Mouse (Mus musculus): ENCODE results near the gene Scamp5. TPM values are rescaled to one million over a fixed set of nuclear protein-coding genes. Genes with fewer than 3 reads are reported as not detected.
A peak's percentile ranks its signal among the peaks of the same experiment; 100 is the strongest.

Gene Scamp5
- total RNA-seq (2021): 10.8 and 14.4 TPM in 2 replicates
- long read RNA-seq, partial matches to known transcripts: 1 of 7 reads
- long read RNA-seq, other reads (novel, unspliced or antisense): 4 of 7 reads

DNA sequence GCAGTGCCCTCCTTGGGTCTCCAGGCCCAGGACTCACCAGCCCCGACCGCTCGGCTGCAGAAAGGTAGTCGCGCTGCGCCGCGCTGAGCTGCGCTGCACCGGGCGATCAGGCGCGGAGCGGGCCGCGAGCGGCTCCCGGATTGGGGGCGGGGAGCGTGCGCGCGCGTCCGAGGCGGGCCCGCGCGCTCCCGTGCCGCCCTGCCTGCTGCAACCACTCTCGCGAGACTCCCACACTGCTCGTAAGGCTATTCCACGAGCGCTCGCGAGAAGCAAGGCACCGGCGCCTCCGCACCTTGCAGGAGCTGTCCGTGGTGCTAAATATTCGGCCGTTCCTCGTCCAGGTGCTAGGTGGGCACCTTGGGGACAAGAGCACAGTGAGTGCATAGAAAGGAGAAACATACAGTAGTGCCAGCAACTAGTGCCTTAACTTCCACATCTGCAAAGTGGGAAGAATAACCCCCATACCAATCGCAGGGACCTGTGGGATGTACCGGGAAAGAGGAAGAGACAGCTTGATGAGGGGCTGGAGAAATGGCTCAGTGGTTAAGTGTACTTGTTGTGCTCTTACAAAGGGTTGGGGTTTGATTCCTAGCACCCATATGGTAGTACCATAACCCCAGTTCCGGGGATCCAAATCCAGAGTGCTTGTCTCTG, at the start of gene Scamp5:
Gene Scamp5, minus strand, starts transcription at position 165 of the 654 bp plus-strand sequence.
- peak; percentile 89 for DNase-seq

DNA sequence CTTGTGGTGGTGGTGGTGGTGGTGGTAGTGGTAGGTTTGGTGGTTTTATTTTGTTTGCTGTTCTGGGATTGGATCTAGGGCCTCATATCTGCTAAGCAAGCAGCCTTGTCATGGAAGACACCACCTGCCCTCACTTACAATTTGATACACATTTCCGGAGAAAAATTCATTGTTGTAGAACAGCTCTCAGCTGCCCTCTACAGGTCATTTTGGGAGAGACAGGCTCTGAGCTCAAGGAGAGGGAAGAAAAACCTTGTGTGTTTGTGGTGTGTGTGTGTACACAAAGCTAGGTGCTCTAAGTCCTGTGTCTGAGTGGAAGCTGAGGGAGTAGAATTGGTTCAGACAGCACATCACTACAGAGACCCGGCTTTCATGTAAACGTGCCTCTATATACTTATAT, 49.3 kb upstream of the Scamp5 start:
- peak; percentile 45 for DNase-seq

DNA sequence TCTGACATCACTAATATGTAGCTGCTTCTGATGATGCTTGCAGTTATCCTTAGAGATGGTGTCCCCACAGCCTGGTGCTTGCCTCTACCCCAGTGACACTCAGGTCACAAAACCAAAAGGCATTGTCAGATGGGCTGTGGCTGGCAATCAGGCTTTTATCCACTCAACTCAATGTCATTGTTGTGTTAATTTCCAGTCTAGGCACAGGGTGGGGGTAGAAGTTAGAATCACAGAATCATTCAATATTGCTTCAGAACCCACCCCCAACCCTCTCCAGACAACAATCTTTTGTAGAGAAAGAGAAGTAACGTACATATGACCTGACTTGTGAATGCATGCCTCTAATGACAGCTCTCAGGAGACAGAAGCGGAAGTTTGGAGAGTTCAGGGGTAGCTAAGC, 42.7 kb upstream of the Scamp5 start:
- no peak for DNase-seq

DNA sequence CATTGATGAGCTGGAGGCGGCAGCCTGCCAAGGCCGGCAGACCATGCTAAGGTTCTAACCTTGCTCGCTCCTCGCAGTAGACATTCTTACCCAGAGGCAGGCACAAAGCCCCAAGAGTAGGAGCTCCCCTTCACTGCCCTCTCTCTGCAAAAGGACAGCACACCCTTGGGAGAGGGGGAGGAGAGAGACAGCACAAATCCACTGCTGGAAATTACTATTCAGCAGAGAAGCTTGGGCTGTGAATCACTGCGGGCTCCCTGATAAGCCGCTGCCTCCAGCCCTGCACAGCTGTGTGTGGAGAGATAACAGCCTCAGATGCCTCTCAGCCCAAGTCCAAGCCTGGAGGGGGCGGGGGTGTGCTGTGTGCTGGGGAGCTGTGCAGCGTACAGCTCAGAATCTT, 37.8 kb upstream of the Scamp5 start:
- DNase-seq: peak; percentile 65

DNA sequence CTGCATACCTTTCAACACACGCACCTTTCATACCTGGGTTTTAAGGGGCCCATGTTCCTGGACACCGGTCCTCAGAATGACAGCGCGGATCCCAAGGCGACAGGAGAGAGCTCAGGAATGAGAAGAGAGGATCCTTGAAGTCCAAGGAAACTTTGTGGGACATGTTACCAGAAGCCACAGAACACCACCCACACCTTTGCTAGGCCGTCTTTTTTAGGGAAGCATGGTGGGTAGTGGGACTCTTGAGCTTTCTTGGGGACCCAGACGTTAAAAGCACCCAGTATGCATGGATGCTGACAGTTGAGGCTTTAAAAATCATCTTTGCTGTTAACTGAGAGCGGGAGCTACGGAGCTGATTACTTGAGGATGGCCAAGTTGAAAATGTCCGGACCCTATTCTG, 37.0 kb upstream of the Scamp5 start:
- no peak for DNase-seq

DNA sequence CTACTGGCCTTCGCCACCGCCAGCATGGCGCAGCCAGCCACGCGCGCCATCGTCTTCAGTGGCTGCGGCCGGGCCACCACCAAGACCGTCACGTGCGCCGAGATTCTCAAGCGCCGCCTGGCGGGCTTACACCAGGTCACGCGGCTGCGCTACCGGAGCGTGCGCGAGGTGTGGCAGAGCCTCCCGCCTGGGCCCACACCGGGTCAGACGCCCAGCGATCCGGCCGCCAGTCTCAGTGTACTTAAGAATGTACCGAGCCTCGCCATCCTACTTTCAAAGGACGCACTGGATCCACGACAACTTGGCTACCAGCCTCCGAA, 36.5 kb upstream of the Scamp5 start:
- peak; percentile 62 for DNase-seq

DNA sequence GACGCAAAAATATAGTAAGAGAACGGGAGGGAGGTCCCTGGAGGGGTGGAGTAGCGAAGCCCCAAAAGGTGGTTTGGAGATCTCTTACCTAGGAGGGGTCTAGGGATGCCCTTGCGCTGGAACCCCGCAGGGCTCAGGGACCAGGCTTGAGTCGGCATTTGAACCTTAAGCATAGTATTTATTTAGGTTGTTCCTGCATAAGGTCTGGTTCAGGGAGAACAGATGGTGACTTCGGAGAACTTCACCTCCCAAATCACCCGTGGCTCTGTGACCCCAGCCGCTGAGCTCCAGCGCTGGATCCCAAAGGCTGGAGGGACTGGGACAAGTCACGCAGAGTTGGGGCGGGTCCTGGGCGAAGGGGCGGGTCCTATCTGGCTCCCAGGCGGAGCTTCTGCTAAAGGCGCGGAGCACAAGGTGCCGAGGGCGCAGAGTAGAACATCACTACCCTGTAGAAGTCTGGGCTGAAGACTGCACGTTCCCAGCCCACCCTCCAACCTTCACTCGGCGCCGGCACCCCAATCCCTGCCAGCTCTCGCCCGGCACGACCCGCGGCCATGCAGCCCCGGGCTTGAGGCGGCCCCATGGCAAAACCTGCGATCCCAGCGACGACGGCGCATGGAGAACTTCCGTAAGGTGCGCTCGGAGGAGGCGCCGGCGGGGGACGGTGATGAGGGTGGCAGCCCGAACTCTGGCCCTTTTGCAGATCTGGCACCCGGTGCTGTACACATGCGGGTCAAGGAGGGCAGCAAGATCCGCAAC, 35.9 kb upstream of the Scamp5 start, which contains the start of gene Rpp25:
Gene Rpp25, plus strand, starts transcription at position 405 of the 759 bp plus-strand sequence.
- DNase-seq: peak; percentile 79

DNA sequence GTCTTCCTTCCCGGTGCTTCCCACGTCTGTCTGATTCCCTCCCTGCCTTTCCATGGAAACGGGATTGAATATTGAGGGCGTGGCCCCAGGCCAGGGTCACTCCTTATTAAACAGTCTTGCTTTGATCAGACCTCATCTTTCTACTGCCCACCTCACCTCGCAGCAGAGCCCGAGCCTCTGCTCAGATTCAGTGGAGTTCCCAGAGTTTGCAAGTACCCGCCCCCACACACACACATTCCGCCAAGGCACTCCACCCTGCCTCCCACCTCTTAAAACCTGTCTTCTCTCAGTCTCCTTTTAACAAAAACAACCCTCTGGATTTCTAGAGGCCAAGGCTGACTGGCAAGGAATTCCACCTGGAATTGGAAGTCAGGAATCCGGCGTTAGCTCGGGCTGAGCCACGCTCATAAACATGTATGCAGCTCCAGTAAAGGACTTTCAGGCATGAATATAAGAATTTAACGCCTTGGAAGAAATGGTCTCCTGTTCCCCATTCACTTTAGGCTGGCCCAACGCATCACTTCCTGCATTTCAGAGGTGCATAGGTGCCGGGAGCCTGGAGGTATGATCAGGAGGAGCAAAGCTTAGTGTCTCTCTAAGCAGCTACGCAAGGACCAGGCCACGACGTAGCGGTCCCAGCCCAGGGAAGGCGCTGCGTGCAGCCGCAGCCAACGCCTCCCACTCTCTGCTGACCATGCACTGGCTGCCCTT, 35.2 kb upstream of the Scamp5 start:
- no peak for DNase-seq

DNA sequence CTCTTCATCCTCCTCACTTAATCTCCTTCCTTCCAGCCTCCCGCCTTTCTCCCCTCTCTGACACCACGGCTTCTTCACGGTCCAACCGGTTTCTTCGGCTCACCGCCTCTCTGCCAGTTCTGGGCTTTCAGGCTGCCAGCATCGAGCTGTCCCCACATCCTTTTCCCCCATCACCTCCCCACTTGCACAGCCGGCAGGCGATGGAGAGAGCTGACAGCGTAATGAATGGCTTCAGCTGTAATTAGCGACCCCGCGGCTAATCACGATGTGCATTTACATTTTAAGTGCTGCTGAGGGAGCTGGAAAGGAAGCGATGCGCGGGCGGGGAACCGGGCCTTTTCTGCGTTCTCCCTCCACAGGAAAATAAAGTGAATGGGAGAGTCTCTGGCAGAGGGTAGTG, 34.0 kb upstream of the Scamp5 start:
- DNase-seq: no peak

DNA sequence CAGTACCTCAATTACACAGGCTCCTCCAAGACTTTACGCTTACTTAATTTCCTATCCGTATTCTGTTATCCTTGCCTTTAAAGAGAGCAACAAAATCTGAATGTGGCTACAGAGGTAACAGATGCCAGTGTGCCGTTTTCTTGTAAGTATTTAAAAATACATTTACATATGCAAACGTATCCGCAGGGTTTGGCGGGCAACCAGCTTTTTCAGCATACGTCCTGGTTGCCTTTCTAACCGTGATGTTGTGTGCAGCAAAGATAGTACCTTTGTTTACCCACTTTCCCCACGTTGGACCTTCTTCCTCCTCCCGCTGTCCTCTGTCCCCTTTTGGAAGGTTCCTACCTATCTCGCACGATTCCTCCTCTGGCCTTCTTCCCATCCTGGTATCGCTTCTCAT, 33.6 kb upstream of the Scamp5 start:
- DNase-seq: no peak

DNA sequence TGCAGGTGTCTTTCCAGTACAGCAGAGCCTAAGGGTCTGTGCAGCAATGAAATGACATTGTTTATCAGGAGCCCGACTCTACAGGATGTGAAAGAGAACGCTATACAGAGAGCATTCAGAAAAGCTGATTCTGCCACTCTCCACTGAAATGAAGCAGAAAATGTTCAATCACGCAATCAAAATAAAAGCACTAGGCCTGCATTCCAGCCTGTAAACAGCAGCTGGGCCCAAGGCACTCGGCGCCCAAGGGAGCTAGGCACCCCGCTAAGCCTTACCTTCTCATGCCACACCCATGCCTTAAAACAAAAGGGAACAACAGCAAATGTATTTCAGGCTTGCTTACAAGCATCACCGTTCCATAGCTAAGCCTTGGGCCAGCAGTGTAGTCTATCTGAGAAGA, 30.7 kb upstream of the Scamp5 start:
- no peak for DNase-seq

DNA sequence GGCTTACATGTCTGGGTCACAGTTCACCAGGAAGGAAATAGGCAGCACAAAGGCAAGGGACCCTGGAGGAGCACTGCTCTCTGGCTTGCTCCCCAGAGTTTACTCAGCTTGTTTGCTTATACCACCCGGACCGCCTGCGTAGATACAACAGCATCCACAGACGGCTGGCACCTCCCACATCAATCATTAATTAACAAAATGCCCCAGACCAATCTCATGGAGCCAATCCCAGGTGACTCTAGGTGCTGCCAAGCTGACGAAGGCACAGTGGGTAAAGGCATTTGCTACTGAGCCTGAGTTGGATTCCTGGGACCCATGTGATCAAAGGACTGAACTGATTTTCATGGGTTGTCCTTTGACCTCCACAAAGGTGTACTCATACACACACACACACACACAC, 29.4 kb upstream of the Scamp5 start:
- DNase-seq: no peak

DNA sequence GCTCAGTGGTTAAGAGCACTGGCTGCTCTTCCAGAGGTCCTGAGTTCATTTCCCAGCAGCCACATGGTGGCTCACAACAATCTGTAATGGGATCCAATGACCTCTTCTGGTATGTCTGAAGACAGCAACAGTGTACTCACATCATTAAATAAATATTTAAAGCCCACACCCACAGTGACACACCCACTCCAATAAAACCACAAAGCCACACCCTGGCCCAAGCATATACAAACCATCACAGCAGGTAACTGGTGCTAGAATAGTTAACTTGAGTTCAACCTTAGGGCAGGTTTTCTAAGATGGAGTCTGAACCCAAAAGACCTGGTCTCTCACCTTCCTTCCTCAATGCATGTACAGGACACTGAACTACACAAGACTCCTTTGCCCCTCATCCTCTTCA, 27.1 kb upstream of the Scamp5 start:
- DNase-seq: no peak

DNA sequence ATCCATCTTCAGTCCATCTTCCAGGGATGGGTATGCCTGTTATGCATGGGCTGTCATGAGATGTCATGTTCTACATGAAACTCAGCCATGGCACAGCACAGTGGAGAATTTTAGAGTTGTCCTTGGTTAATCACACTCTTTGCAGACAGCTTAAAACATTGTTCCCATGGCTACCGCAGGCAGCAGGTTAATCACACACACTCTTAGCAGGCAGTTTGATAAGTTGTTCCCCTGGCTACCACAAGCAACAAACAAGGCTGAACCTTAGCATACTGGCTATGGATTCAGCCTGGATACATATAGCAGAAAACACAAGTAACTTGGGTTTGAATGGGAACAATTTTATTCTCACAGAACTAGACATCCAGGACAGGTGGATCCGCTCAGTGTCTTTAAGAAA, 25.7 kb upstream of the Scamp5 start:
- DNase-seq: no peak

DNA sequence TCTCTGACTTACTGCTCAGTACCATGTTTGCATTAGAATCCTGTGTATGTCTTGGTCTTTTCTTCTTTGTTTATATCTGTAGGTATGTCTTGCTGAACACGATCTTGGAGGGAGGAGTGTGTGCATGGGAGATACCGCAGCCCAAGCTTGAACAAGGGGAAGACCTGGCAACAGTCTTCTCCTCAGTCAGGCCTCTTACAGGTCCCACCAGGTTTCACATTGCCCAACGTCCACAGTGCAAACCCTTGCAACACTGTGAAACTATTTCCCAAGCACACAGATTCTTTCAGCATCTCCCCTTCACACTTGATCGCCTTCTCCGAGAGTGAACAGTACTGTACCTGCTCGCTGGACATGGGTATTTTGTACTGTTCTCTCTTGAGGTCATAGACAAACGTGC, 19.9 kb upstream of the Scamp5 start:
- DNase-seq: no peak

DNA sequence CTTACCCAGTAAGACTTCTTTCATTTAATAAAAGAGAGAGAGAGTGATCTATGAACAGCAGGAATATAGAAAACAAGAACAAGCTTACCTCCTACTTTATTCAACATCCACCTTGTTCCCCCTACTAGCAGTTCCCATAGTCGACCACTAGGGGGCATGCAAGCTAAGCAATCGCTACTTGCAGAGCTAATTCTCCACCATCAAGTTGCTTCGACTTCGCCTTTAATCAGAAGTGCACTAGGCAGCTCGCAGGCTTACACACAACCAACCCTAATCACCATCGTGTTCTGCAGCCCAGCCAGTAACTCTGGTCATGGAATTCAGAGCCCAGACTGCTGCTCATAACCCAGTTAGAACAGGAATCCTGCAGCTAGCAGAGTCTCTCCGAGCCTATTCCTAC, 17.9 kb upstream of the Scamp5 start:
- peak; percentile 83 for DNase-seq

DNA sequence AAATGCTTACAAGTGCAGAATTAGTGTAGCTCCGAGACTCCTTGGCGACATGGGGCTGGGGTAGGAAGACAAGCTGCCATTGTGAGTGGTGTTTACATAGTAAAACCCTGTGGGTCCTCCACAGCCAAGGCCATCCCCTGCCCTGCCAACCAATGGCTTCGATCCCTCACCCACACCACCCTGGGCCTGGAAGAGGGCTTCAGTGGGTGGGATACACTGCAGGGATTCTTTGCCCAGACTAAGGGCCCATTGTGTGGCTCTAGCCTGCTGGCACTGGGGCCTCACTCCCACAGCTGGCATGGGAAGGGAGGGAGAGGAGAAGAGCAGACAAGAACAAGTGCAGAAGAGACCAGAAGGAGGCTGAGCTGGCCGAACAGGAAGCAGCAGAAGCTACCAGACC, 1.1 kb upstream of the Scamp5 start:
- no peak for DNase-seq

DNA sequence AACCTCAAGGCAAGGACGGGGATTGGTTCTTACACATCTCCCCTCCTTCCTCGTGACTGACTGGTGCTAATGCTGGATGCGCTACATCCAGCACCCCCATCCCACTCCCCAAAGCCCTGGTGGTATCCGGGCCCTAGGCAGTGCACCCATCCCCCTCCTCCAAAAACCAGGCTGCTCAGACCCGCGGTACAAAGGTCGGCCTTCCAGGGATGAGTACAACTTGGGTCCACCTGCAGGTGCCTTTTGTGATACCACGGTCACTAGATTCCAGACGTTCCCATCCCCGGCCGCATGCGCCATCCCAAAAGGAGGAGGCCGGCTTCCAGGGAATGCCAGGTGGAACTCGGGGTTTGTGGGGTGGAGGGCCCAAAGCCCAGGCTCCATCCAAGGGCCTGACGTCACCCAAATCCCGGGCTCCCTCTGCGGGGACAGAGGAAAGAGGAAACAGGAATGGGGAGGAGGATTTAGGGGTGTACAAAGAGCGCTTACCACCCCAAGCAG, 539 bp downstream of the Scamp5 start:
- DNase-seq: peak; percentile 20

DNA sequence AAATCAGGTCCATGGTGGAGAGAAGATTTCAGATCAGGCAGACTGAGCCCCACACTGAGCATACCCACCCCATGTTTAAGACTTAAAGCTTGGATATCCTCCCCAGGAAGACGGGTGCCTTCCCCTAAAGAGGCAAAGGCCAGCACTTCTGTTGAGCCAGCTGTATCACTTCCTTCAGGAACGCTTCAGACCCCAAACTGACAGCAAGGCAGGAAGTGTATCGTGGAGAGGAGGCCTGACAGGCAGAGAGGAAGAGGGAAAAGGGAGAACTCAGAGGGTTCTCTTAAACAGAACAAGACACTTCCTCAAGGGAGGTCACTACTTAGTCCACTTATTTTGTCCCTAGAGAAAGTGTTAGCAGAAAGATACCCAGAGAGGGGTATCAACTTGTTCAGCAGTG, 1.8 kb downstream of the Scamp5 start:
- DNase-seq: no peak

DNA sequence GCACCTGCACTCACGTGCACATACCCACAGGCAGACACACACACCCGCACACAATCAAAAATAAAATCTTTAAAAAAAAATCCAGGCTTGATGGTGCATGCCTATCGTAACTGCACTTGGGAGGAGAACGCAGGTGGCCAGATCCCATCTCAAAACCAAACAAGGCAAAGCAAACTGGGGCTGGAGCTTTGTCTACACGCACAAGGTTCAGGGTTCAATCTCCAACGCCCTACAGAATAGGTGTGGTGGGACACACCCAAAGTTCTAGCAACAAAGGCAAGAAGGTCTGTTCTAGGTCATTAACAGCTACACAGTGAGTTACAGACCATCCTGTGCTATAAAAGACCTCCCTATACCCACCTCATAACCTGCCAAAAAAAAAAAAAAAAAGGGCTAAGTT, 5.0 kb downstream of the Scamp5 start:
- DNase-seq: no peak

DNA sequence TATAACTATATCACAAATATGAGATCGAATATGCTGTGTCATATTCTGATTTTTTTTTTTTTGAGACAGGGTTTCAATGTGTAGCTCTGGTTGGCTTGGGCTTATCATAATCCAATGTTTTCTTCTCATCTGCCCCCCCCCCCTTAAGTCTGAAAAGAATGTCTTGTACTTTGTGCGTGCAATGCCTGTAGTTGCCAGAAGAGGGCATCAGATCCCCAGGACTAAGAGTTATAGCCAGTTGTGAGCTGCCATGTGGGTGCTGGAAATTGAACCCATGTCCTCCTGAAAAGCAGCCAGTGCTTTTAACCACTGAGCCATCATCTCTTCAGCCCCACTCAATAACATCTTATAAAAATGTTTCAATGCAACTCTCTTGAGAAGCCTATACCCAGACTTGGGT, 8.2 kb downstream of the Scamp5 start:
- DNase-seq: no peak

DNA sequence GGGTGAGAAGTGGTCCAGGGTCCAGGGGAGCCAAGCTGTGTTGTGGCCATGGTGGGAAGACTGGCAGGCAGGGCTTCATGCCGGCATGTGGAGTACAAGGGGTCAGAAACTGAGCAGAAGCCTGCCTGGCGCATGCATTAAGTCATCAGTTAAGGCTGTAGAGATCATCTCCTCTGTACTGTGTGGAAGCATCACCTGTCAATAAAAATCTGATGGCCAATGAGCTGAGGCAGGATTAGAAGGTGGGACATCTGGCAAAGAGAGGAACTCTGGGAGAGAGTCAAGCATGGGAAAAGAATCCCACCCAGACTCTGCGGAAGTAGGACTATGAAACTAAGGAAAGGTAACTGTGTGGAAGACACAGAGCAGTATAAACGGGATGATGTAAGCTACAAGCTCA, 14.3 kb downstream of the Scamp5 start:
- DNase-seq: no peak
